Mouse (Mus musculus) liver, embryonic 14.5 days (tissue): ENCODE measurements around the gene Mtmr4.

ENCODE experiments used
- CTCF ChIP-seq: IDR thresholded peaks from 2 replicates; pipeline ENCODE4 v1.5.1; 2016; ENCODE audit warnings: antibody characterized with exemption, low read depth, control low read depth
- EP300 ChIP-seq: IDR thresholded peaks from 2 replicates; pipeline ENCODE4 v1.6.1; 2016; ENCODE audit warnings: antibody characterized with exemption, low read depth

DNA sequence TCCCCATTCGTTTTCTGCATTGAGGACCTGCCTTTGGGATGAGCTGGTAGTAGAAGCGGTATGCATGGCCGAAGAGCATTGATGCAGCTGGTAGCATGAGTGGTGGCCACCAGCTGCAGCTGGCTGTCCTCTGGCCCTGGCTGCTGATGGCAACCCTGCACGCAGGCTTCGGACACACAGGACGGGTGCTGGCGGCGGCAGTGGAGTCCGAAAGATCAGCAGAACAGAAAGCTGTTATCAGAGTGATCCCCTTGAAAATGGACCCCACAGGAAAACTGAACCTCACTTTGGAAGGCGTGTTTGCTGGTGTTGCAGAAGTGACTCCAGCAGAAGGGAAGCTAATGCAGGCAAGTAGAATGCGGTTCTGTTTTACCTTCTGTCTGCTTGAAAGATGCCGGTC, 72.6 kb downstream of the Mtmr4 start:
- TF ChIP-seq CTCF (no peak), EP300 (no peak)
